Mouse (Mus musculus) CH12.LX (cell line): ENCODE data around the gene Gm49380. TPM values are rescaled to one million over a fixed set of nuclear protein-coding genes. Genes with fewer than 3 reads are reported as not detected.

Experiments
- DNase-seq: peaks from one replicate; pipeline ENCODE4 v3.0.0-alpha.2; 2013; ENCODE audit errors: extremely low read depth
- H3K27ac ChIP-seq: 2 replicates; pipeline ENCODE4 v1.5.1; 2012; ENCODE audit warnings: low read depth, mild to moderate bottlenecking, control low read depth, moderate library complexity; ENCODE audit not compliant: insufficient read depth
- H3K27me3 ChIP-seq: replicated peaks from 2 replicates; pipeline ENCODE3; 2012; ENCODE audit warnings: inconsistent platforms
- H3K36me3 ChIP-seq, 2 experiments: replicated peaks in 1 of 2; 2 replicates each; pipeline versions ENCODE3 to v1.6.1; 2012; ENCODE audit warnings: inconsistent platforms in 1 of 2, low read length in 1 of 2, mild to moderate bottlenecking in 1 of 2, mixed read lengths in 1 of 2, moderate library complexity in 1 of 2; ENCODE audit not compliant: control insufficient read depth in 1 of 2, insufficient read depth in 1 of 2
- H3K4me1 ChIP-seq, 2 experiments: 2 replicates each; pipeline ENCODE4 v1.6.1; 2012; ENCODE audit warnings: inconsistent platforms in 1 of 2, moderate library complexity in 1 of 2; ENCODE audit not compliant: insufficient read depth in 2 of 2, control insufficient read depth in 1 of 2
- H3K4me2 ChIP-seq: 2 replicates; pipeline ENCODE4 v1.6.1; 2012; ENCODE audit warnings: low read depth, mild to moderate bottlenecking, control low read depth; ENCODE audit not compliant: poor library complexity, insufficient read depth, severe bottlenecking
- H3K4me3 ChIP-seq, 3 experiments: fragments of 150-350 bp in 1 of 3; sonication (generic) in 1 of 3; replicated peaks in 1 of 3; 2 replicates each; pipeline versions ENCODE3 to v1.5.1; 2011 to 2012; ENCODE audit warnings: low read depth in 2 of 3, low read length in 2 of 3, mild to moderate bottlenecking in 2 of 3, moderate library complexity in 2 of 3, control low read depth in 1 of 3, improper control_type of control experiment in 1 of 3, inconsistent platforms in 1 of 3, mixed read lengths in 1 of 3; ENCODE audit not compliant: poor library complexity in 1 of 3
- H3K79me2 ChIP-seq: replicated peaks from 2 replicates; pipeline ENCODE4 v1.6.1; 2012; ENCODE audit warnings: mild to moderate bottlenecking, moderate library complexity; ENCODE audit not compliant: control insufficient read depth, poor library complexity, insufficient read depth, severe bottlenecking; ENCODE audit errors: extremely low read depth
- H3K9ac ChIP-seq: 2 replicates; pipeline ENCODE4 v1.6.1; 2012; ENCODE audit warnings: low read depth, mild to moderate bottlenecking, control low read depth, moderate library complexity; ENCODE audit not compliant: insufficient read depth
- H3K9me3 ChIP-seq: replicated peaks from 2 replicates; pipeline ENCODE3; 2012; ENCODE audit warnings: low read length, inconsistent platforms, mixed read lengths
- BHLHE40 ChIP-seq: IDR thresholded peaks from 2 replicates; pipeline ENCODE4 v1.6.1; 2011; ENCODE audit warnings: mild to moderate bottlenecking, low read depth, low read length, improper control_type of control experiment
- CHD1 ChIP-seq: IDR thresholded peaks from 2 replicates; pipeline ENCODE4 v1.6.1; 2012; ENCODE audit warnings: low read depth, low read length, improper control_type of control experiment, inconsistent platforms
- CHD2 ChIP-seq: IDR thresholded peaks from 2 replicates; pipeline ENCODE4 v1.6.1; 2011; ENCODE audit warnings: low read length, improper control_type of control experiment
- CTCF ChIP-seq, 2 experiments: IDR thresholded peaks in 1 of 2; conservative IDR thresholded peaks in 1 of 2; 2 replicates each; pipeline ENCODE4 v1.5.1; 2011 to 2012; ENCODE audit warnings: low read depth in 2 of 2, low read length in 2 of 2, improper control_type of control experiment in 1 of 2, inconsistent platforms in 1 of 2, mild to moderate bottlenecking in 1 of 2, moderate library complexity in 1 of 2
- E2F4 ChIP-seq: IDR thresholded peaks from 2 replicates; pipeline ENCODE4 v1.6.1; 2011; ENCODE audit warnings: low read depth, low read length, improper control_type of control experiment; ENCODE audit not compliant: insufficient replicate concordance
- ELF1 ChIP-seq: IDR thresholded peaks from 2 replicates; pipeline ENCODE4 v1.6.1; 2014; ENCODE audit warnings: low read depth, mild to moderate bottlenecking, inconsistent platforms, low read length, improper control_type of control experiment
- EP300 ChIP-seq: IDR thresholded peaks from 2 replicates; pipeline ENCODE4 v1.6.1; 2011; ENCODE audit warnings: low read length, improper control_type of control experiment
- ETS1 ChIP-seq: conservative IDR thresholded peaks from 2 replicates; pipeline ENCODE4 v1.6.1; 2012; ENCODE audit warnings: low read depth, mild to moderate bottlenecking, inconsistent platforms, low read length, improper control_type of control experiment, moderate library complexity
- GABPA ChIP-seq: IDR thresholded peaks from 2 replicates; pipeline ENCODE4 v1.6.1; 2012; ENCODE audit warnings: low read depth, low read length, improper control_type of control experiment, inconsistent platforms; ENCODE audit not compliant: insufficient replicate concordance
- IRF4 ChIP-seq: IDR thresholded peaks from 2 replicates; pipeline ENCODE4 v1.6.1; 2014; ENCODE audit warnings: low read depth, mild to moderate bottlenecking, inconsistent platforms, low read length, improper control_type of control experiment
- JUN ChIP-seq: IDR thresholded peaks from 2 replicates; pipeline ENCODE4 v1.6.1; 2011; ENCODE audit warnings: low read depth, mild to moderate bottlenecking, low read length, improper control_type of control experiment, moderate library complexity; ENCODE audit not compliant: insufficient read depth
- MAX ChIP-seq: IDR thresholded peaks from 2 replicates; pipeline ENCODE4 v1.6.1; 2011; ENCODE audit warnings: low read length, improper control_type of control experiment
- MAZ ChIP-seq: IDR thresholded peaks from 2 replicates; pipeline ENCODE4 v1.6.1; 2012; ENCODE audit warnings: low read depth, mild to moderate bottlenecking, inconsistent platforms, low read length, improper control_type of control experiment, moderate library complexity
- MEF2A ChIP-seq: IDR thresholded peaks from 2 replicates; pipeline ENCODE4 v1.6.1; 2014; ENCODE audit warnings: low read depth, mild to moderate bottlenecking, inconsistent platforms, low read length, improper control_type of control experiment, borderline replicate concordance
- MXI1 ChIP-seq: IDR thresholded peaks from 2 replicates; pipeline ENCODE4 v1.6.1; 2011; ENCODE audit warnings: mild to moderate bottlenecking, low read depth, low read length, improper control_type of control experiment
- MYC ChIP-seq: IDR thresholded peaks from 2 replicates; pipeline ENCODE4 v1.6.1; 2011; ENCODE audit warnings: low read depth, mild to moderate bottlenecking, improper control_type of control experiment, low read length
- NELFE ChIP-seq: IDR thresholded peaks from 2 replicates; pipeline ENCODE4 v1.6.1; 2011; ENCODE audit warnings: low read depth, low read length, improper control_type of control experiment
- NRF1 ChIP-seq: IDR thresholded peaks from 2 replicates; pipeline ENCODE4 v1.6.1; 2014; ENCODE audit warnings: low read depth, mild to moderate bottlenecking, inconsistent platforms, low read length, improper control_type of control experiment, moderate library complexity
- PAX5 ChIP-seq: IDR thresholded peaks from 2 replicates; pipeline ENCODE4 v1.6.1; 2012; ENCODE audit warnings: low read length, inconsistent platforms, mixed read lengths
- POLR2AphosphoS2 ChIP-seq: IDR thresholded peaks from 2 replicates; pipeline ENCODE4 v1.6.1; 2011; ENCODE audit warnings: low read depth, low read length, improper control_type of control experiment
- RAD21 ChIP-seq: IDR thresholded peaks from 2 replicates; pipeline ENCODE4 v1.6.1; 2011; ENCODE audit warnings: low read depth, mild to moderate bottlenecking, low read length, improper control_type of control experiment, moderate library complexity
- RCOR1 ChIP-seq: conservative IDR thresholded peaks from 2 replicates; pipeline ENCODE4 v1.6.1; 2012; ENCODE audit warnings: low read depth, mild to moderate bottlenecking, inconsistent platforms, low read length, improper control_type of control experiment
- SIN3A ChIP-seq: IDR thresholded peaks from 2 replicates; pipeline ENCODE4 v1.6.1; 2012; ENCODE audit warnings: low read length, improper control_type of control experiment, inconsistent platforms
- SMC3 ChIP-seq: IDR thresholded peaks from 2 replicates; pipeline ENCODE4 v1.6.1; 2011; ENCODE audit warnings: low read depth, low read length, improper control_type of control experiment
- TBP ChIP-seq: conservative IDR thresholded peaks from 2 replicates; pipeline ENCODE4 v1.6.1; 2011; ENCODE audit warnings: low read depth, low read length, improper control_type of control experiment
- TCF12 ChIP-seq: IDR thresholded peaks from 2 replicates; pipeline ENCODE4 v1.6.1; 2014; ENCODE audit warnings: low read depth, mild to moderate bottlenecking, inconsistent platforms, low read length, improper control_type of control experiment
- UBTF ChIP-seq: IDR thresholded peaks from 2 replicates; pipeline ENCODE4 v1.6.1; 2012; ENCODE audit warnings: low read depth, mild to moderate bottlenecking, inconsistent platforms, low read length, improper control_type of control experiment, moderate library complexity
- USF1 ChIP-seq: IDR thresholded peaks from 2 replicates; pipeline ENCODE4 v1.6.1; 2014; ENCODE audit warnings: low read depth, mild to moderate bottlenecking, inconsistent platforms, low read length, improper control_type of control experiment
- ZC3H11A ChIP-seq: IDR thresholded peaks from 2 replicates; pipeline ENCODE4 v1.6.1; 2012; ENCODE audit warnings: low read depth, mild to moderate bottlenecking, inconsistent platforms, low read length, improper control_type of control experiment
- ZMIZ1 ChIP-seq: IDR thresholded peaks from 2 replicates; pipeline ENCODE4 v1.6.1; 2012; ENCODE audit warnings: low read depth, mild to moderate bottlenecking, inconsistent platforms, low read length, improper control_type of control experiment
- ZNF384 ChIP-seq: IDR thresholded peaks from 2 replicates; pipeline ENCODE4 v1.6.1; 2012; ENCODE audit warnings: low read depth, low read length, improper control_type of control experiment, inconsistent platforms
- dilution Hi-C: fragments of 300-500 bp; cut with MboI; formaldehyde crosslinking; loops from 2 replicates; pipeline ENCODE4 v1.14.3; 2020; ENCODE audit warnings: low sequenced_read_pairs; ENCODE audit not compliant: extremely low pct_unique_long_range_greater_than_20kb, extremely low pct_ligation_motif_present
- in situ Hi-C: fragments of 300-500 bp; cut with MboI; formaldehyde crosslinking; loops from 3 replicates; pipeline ENCODE4 v1.14.3; 2019; ENCODE audit warnings: low sequenced_read_pairs, low pct_ligation_motif_present, low pct_unique_long_range_greater_than_20kb, mixed read lengths
- polyA plus RNA-seq: library from polyadenylated mRNA; unstranded; fragments of >175 nt; gene quantifications from 2 replicates; pipeline ENCODE4 v1.2.1, GENCODE M21; 2012; ENCODE audit warnings: low read depth; ENCODE audit not compliant: insufficient read length
- total RNA-seq, 2 experiments: library from RNA; depleted of rRNA; stranded (reverse); fragments of 300-350 nt in 1 of 2; fragments of >200 nt in 1 of 2; gene quantifications; 2 replicates each; pipeline ENCODE4 v1.2.3; 2012 to 2014

The Gm49380 gene
- total and polyA plus RNA-seq, 3 experiments: not detected

- H3K9me3 ChIP-seq: no peaks in the 10 kb centered on the region
- no peak for DNase-seq
- H3K9ac ChIP-seq: no peak overlapping the region
- peaks cover 60 to 91% of the 10 kb centered on the region in 2 experiments for H3K36me3 ChIP-seq
- no peak overlapping the region for H3K4me3 ChIP-seq
- H3K4me2 ChIP-seq: no peak overlapping the region
- dilution Hi-C loops: no loop called here
- TF ChIP-seq PAX5: no peak
- no peak for TF ChIP-seq E2F4
- TF ChIP-seq SMC3: no peak
- TF ChIP-seq ZC3H11A: no peak
- no peak for TF ChIP-seq ZNF384
- TF ChIP-seq SIN3A: no peak
- TF ChIP-seq IRF4: no peak
- no peak for TF ChIP-seq ETS1
- no peak for TF ChIP-seq RCOR1
- TF ChIP-seq EP300: no peak
- no peak for TF ChIP-seq GABPA
- TF ChIP-seq MAX: no peak
- no peak for TF ChIP-seq CHD1
- TF ChIP-seq NRF1: no peak
- no peak for TF ChIP-seq UBTF
- TF ChIP-seq CHD2: no peak
- no peak for TF ChIP-seq TBP
- no peak for TF ChIP-seq MXI1
- TF ChIP-seq NELFE: no peak
- in situ Hi-C loops: no loop called here
- no peaks in the 10 kb centered on the region for H3K27me3 ChIP-seq
- no peaks in the 10 kb centered on the region; the same call in 1 of the 2 replicates for H3K79me2 ChIP-seq
- no peak overlapping the region for H3K27ac ChIP-seq
- H3K4me1 ChIP-seq: no peaks in the 10 kb centered on the region
Measured at GRCm38 (mm10) chr9:44159886-44160285, 46.6 kb upstream of the Gm49380 start.

- Histone ChIP-seq H3K9ac (no peak overlapping the region), H3K27me3 (no peaks in the 10 kb centered on the region), H3K27ac (no peak overlapping the region), H3K4me2 (no peak overlapping the region), H3K36me3 (peaks cover 51 to 66% of the 10 kb centered on the region in 2 experiments), H3K9me3 (no peaks in the 10 kb centered on the region), H3K4me3 (no peak overlapping the region), H3K79me2 (no peaks in the 10 kb centered on the region), H3K4me1 (peaks cover 6 to 16% of the 10 kb centered on the region in 2 experiments)
- dilution Hi-C loops: no loop called here
- DNase-seq: peak; percentile 18
- TF ChIP-seq ZC3H11A (no peak), ZNF384 (no peak), MEF2A (no peak), USF1 (no peak), SMC3 (peak; percentile 47), BHLHE40 (0 out of 2 replicates have a peak, but pooled peaks have one; percentile 15), TCF12 (no peak), RCOR1 (no peak), JUN (no peak), MXI1 (no peak), POLR2AphosphoS2 (no peak), ZMIZ1 (no peak), MYC (no peak), ELF1 (no peak), RAD21 (peak; percentile 17), CTCF (conservative IDR thresholded peaks at IDR 0.05 in 1 of 2, IDR thresholded peaks at IDR 0.05 in 1 of 2; ENCODE audit: low read depth in 2 of 2, low read length in 2 of 2) (peak in 1 of 2 experiments; percentile 60; a peak in 2 of 4 replicates), MAZ (no peak)
- in situ Hi-C loops: no loop called here
Measured at GRCm38 (mm10) chr9:44147290-44147689, 34.0 kb upstream of the Gm49380 start.
